Mouse (Mus musculus) neural tube, embryonic 12.5 days (tissue): ENCODE data around the gene Erfe. TPM values are rescaled to one million over a fixed set of nuclear protein-coding genes. Genes with fewer than 3 reads are reported as not detected.

ENCODE experiments used
- ATAC-seq: fragments of 200-750 bp; cut with Nextera tagmentation; 2 replicates; pipeline ENCODE4 v1.8.0; 2017; ENCODE audit warnings: low read depth, mild to moderate bottlenecking, moderate TSS enrichment, moderate library complexity; ENCODE audit not compliant: low FRiP score
- H3K27ac ChIP-seq: fragments of 300-500 bp; sonication (generic); 2 replicates; pipeline ENCODE4 v1.5.1; 2016
- H3K27me3 ChIP-seq: fragments of 300-500 bp; sonication (generic); replicated peaks from 2 replicates; pipeline ENCODE4 v1.6.1; 2016; ENCODE audit warnings: mild to moderate bottlenecking
- H3K36me3 ChIP-seq: fragments of 300-500 bp; sonication (generic); 2 replicates; pipeline ENCODE4 v1.6.1; 2016; ENCODE audit warnings: mild to moderate bottlenecking
- H3K4me1 ChIP-seq: fragments of 300-500 bp; sonication (generic); 2 replicates; pipeline ENCODE4 v1.6.1; 2016
- H3K4me2 ChIP-seq: fragments of 300-500 bp; sonication (generic); replicated peaks from 2 replicates; pipeline ENCODE4 v1.6.1; 2016; ENCODE audit warnings: mild to moderate bottlenecking
- H3K4me3 ChIP-seq: fragments of 300-500 bp; sonication (generic); 2 replicates; pipeline ENCODE4 v1.5.1; 2016
- H3K9ac ChIP-seq: fragments of 300-500 bp; sonication (generic); 2 replicates; pipeline ENCODE4 v1.6.1; 2016; ENCODE audit warnings: mild to moderate bottlenecking
- H3K9me3 ChIP-seq: fragments of 300-500 bp; sonication (generic); 2 replicates; pipeline ENCODE4 v1.6.1; 2016; ENCODE audit warnings: mild to moderate bottlenecking
- WGBS: fragments of 180-500 bp; shearing (Covaris S2); methylation state at CpG from one replicate; pipeline ENCODE4 v1.1.7; 2016; 5-methylcytosine and 5-hydroxymethylcytosine counted together
- polyA plus RNA-seq: library from polyadenylated mRNA; unstranded; fragments of >200 nt; fragmentation: Nextera tagmentation; extraction: Ambion mirVana; gene quantifications from 2 replicates; pipeline ENCODE4 v1.2.1, GENCODE M21; 2016

The Erfe gene
- polyA plus RNA-seq, 1 experiment from 2014 or later: 0.33 TPM

GRCm38 (mm10) chr1:91350841-91351240 lies 15.4 kb upstream of the Erfe start, which contains the start of gene Klhl30:
Gene Klhl30 (plus strand): TSS chr1:91351016.
- H3K4me3 ChIP-seq: no peak within 1 kb of the TSS
- WGBS: 59% methylated on average over 4 of the region's 4 CpGs
- no peak within 1 kb of the TSS for H3K9ac ChIP-seq
- peaks cover 10% of the 10 kb centered on the region for H3K27me3 ChIP-seq
- H3K4me1 ChIP-seq: no peaks in the 10 kb centered on the region
- ATAC-seq: no peak
- H3K27ac ChIP-seq: no peak within 1 kb of the TSS
- H3K9me3 ChIP-seq: no peaks in the 10 kb centered on the region
- no peak within 1 kb of the TSS for H3K4me2 ChIP-seq
- H3K36me3 ChIP-seq: no peaks in the 10 kb centered on the region

GRCm38 (mm10) chr1:91351249-91351648 lies 15.0 kb upstream of the Erfe start:
- H3K4me3 ChIP-seq: no peak overlapping the region
- no peak for ATAC-seq
- H3K27ac ChIP-seq: no peak overlapping the region
- no peak overlapping the region for H3K4me2 ChIP-seq
- no peaks in the 10 kb centered on the region for H3K9me3 ChIP-seq
- 86% methylated on average over 3 of the region's 3 CpGs for WGBS
- no peaks in the 10 kb centered on the region for H3K36me3 ChIP-seq
- H3K27me3 ChIP-seq: peaks cover 6% of the 10 kb centered on the region
- no peaks in the 10 kb centered on the region for H3K4me1 ChIP-seq
- no peak overlapping the region for H3K9ac ChIP-seq

GRCm38 (mm10) chr1:91352277-91352676 lies 14.0 kb upstream of the Erfe start:
- H3K4me3 ChIP-seq: no peak overlapping the region
- no peak overlapping the region for H3K27ac ChIP-seq
- ATAC-seq: no peak
- no peaks in the 10 kb centered on the region for H3K4me1 ChIP-seq
- no peak overlapping the region for H3K4me2 ChIP-seq
- H3K9ac ChIP-seq: no peak overlapping the region
- H3K9me3 ChIP-seq: no peaks in the 10 kb centered on the region
- no peaks in the 10 kb centered on the region for H3K36me3 ChIP-seq
- H3K27me3 ChIP-seq: no peaks in the 10 kb centered on the region
- WGBS: 93% methylated on average over 2 of the region's 2 CpGs

- no peaks in the 10 kb centered on the region for H3K9me3 ChIP-seq
- H3K36me3 ChIP-seq: no peaks in the 10 kb centered on the region
- H3K4me3 ChIP-seq: no peak overlapping the region
- no peak for ATAC-seq
- H3K4me2 ChIP-seq: no peak overlapping the region
- no peaks in the 10 kb centered on the region for H3K4me1 ChIP-seq
- WGBS: 86% methylated on average over 11 of the region's 11 CpGs
- H3K9ac ChIP-seq: no peak overlapping the region
- no peaks in the 10 kb centered on the region for H3K27me3 ChIP-seq
- H3K27ac ChIP-seq: no peak overlapping the region
Measured at GRCm38 (mm10) chr1:91356105-91356504, 10.1 kb upstream of the Erfe start.

- Histone ChIP-seq H3K36me3 (no peaks in the 10 kb centered on the region), H3K27ac (no peak overlapping the region), H3K27me3 (peaks cover 14% of the 10 kb centered on the region; the same call in 1 of the 2 replicates), H3K4me2 (no peak overlapping the region), H3K9ac (no peak overlapping the region), H3K9me3 (0 out of 2 replicates have a peak, but pooled peaks cover 3% of the 10 kb centered on the region), H3K4me1 (peaks cover 7% of the 10 kb centered on the region; the same call in 1 of the 2 replicates), H3K4me3 (no peak overlapping the region)
- no peak for ATAC-seq
- WGBS: 83% methylated on average over 5 of the region's 5 CpGs
Measured at GRCm38 (mm10) chr1:91362113-91362512, 4.1 kb upstream of the Erfe start.

GRCm38 (mm10) chr1:91364822-91365644 lies 1.2 kb upstream of the Erfe start:
- no peak overlapping the region for H3K4me3 ChIP-seq
- 0 out of 2 replicates have a peak, but pooled peaks cover 3% of the 10 kb centered on the region for H3K9me3 ChIP-seq
- H3K27me3 ChIP-seq: peaks cover 19% of the 10 kb centered on the region; the same call in 1 of the 2 replicates
- H3K4me2 ChIP-seq: no peak overlapping the region
- peaks cover 7% of the 10 kb centered on the region; the same call in 1 of the 2 replicates for H3K4me1 ChIP-seq
- no peak overlapping the region for H3K27ac ChIP-seq
- ATAC-seq: no peak
- H3K9ac ChIP-seq: no peak overlapping the region
- H3K36me3 ChIP-seq: peaks cover 3% of the 10 kb centered on the region; the same call in 1 of the 2 replicates
- 93% methylated on average over 16 of the region's 16 CpGs for WGBS

DNA sequence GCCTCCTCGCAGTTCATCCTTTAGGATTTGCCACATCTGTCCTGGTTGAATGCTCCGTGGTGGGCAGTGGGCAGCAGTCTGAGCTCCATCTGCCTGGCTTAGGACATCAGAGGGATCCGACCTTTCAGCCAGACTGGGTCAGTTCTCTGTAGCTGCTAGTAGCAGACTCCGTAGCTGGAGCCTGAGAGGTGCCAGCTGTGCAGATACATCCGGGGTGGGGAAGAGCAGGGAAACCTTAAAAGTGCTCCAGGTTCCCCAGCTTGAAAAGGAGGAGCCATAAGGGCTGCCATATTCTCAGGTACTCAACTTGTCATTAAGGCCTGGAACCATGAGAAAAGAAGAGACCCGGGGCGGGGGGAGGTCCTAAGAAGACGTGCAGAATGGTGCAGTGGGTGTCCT lies 415 bp upstream of the Erfe start:
- Histone ChIP-seq H3K27ac (no peak overlapping the region), H3K4me1 (peaks cover 7% of the 10 kb centered on the region; the same call in 1 of the 2 replicates), H3K4me3 (peak overlapping the region; percentile 32; the same call in 1 of the 2 replicates), H3K9me3 (0 out of 2 replicates have a peak, but pooled peaks cover 3% of the 10 kb centered on the region), H3K27me3 (peaks cover 19% of the 10 kb centered on the region; the same call in 1 of the 2 replicates), H3K4me2 (peak overlapping the region; percentile 63), H3K36me3 (peaks cover 7% of the 10 kb centered on the region; the same call in 1 of the 2 replicates), H3K9ac (no peak overlapping the region; the same call in 1 of the 2 replicates)
- ATAC-seq: no peak
- WGBS: 30% methylated on average over 8 of the region's 8 CpGs

- H3K9me3 ChIP-seq: 0 out of 2 replicates have a peak, but pooled peaks cover 3% of the 10 kb centered on the region
- peaks cover 22% of the 10 kb centered on the region for H3K36me3 ChIP-seq
- 0 out of 2 replicates have a peak overlapping the region, but pooled peaks have one; percentile 63 for H3K4me2 ChIP-seq
- WGBS: 96% methylated on average over 3 of the region's 3 CpGs
- H3K4me3 ChIP-seq: no peak overlapping the region
- no peak overlapping the region for H3K27ac ChIP-seq
- no peak for ATAC-seq
- H3K9ac ChIP-seq: no peak overlapping the region
- H3K27me3 ChIP-seq: peaks cover 19% of the 10 kb centered on the region; the same call in 1 of the 2 replicates
- H3K4me1 ChIP-seq: peaks cover 7% of the 10 kb centered on the region; the same call in 1 of the 2 replicates
Measured at GRCm38 (mm10) chr1:91367295-91367694, 1.1 kb downstream of the Erfe start.

GRCm38 (mm10) chr1:91369408-91369807 lies 3.2 kb downstream of the Erfe start:
- peaks cover 7% of the 10 kb centered on the region; the same call in 1 of the 2 replicates for H3K4me1 ChIP-seq
- H3K4me2 ChIP-seq: no peak overlapping the region
- no peak overlapping the region for H3K27ac ChIP-seq
- no peak for ATAC-seq
- H3K9me3 ChIP-seq: no peaks in the 10 kb centered on the region
- no peak overlapping the region for H3K9ac ChIP-seq
- H3K36me3 ChIP-seq: peaks cover 41% of the 10 kb centered on the region
- 60% methylated on average over 4 of the region's 4 CpGs for WGBS
- H3K4me3 ChIP-seq: no peak overlapping the region
- H3K27me3 ChIP-seq: peaks cover 19% of the 10 kb centered on the region; the same call in 1 of the 2 replicates

DNA sequence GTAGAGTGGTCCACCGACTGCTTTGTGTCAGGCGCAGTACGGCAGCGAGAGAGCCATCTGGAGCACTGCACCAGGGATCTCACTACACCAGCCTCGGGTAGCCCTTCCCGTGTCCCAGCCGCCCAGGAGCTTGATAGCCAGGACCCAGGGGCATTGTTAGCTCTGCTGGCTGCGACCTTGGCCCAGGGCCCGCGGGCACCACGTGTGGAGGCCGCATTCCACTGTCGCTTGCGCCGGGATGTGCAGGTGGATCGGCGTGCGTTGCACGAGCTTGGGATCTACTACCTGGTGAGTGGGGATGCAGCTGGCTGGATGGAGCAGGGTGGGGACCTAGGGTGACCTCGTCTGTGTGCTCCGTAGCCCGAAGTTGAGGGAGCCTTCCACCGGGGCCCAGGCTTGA lies 3.8 kb downstream of the Erfe start:
- Histone ChIP-seq H3K4me3 (no peak overlapping the region), H3K27ac (no peak overlapping the region), H3K9me3 (no peaks in the 10 kb centered on the region), H3K27me3 (peaks cover 19% of the 10 kb centered on the region; the same call in 1 of the 2 replicates), H3K4me1 (peaks cover 7% of the 10 kb centered on the region; the same call in 1 of the 2 replicates), H3K4me2 (no peak overlapping the region), H3K36me3 (peaks cover 48% of the 10 kb centered on the region), H3K9ac (no peak overlapping the region)
- WGBS: 89% methylated on average over 23 of the region's 23 CpGs
- no peak for ATAC-seq

GRCm38 (mm10) chr1:91373414-91373835 lies 7.2 kb downstream of the Erfe start:
- WGBS: 91% methylated on average over 6 of the region's 6 CpGs
- no peak overlapping the region for H3K4me3 ChIP-seq
- H3K9me3 ChIP-seq: no peaks in the 10 kb centered on the region
- ATAC-seq: no peak
- H3K9ac ChIP-seq: no peak overlapping the region
- H3K36me3 ChIP-seq: peaks cover 82% of the 10 kb centered on the region
- no peak overlapping the region for H3K27ac ChIP-seq
- H3K4me1 ChIP-seq: no peaks in the 10 kb centered on the region
- no peaks in the 10 kb centered on the region for H3K27me3 ChIP-seq
- no peak overlapping the region for H3K4me2 ChIP-seq

- no peaks in the 10 kb centered on the region for H3K4me1 ChIP-seq
- ATAC-seq: 0 out of 2 replicates have a peak, but pooled peaks have one; percentile 37
Measured at GRCm38 (mm10) chr1:91380453-91381090, 14.3 kb downstream of the Erfe start.

More at GRCm38 (mm10) chr1:91380453-91381090, 14.3 kb downstream of the Erfe start:
- Histone ChIP-seq H3K4me2 (no peak overlapping the region), H3K4me3 (no peak overlapping the region), H3K36me3 (peaks cover 93% of the 10 kb centered on the region), H3K27me3 (no peaks in the 10 kb centered on the region), H3K27ac (no peak overlapping the region), H3K9me3 (no peaks in the 10 kb centered on the region), H3K9ac (no peak overlapping the region)
- 63% methylated on average over 7 of the region's 7 CpGs for WGBS
